Mouse (Mus musculus) midbrain, embryonic 11.5 days (tissue): Measurements from ENCODE around the gene Mnt. TPM values are rescaled to one million over a fixed set of nuclear protein-coding genes. Genes with fewer than 3 reads are reported as not detected.

Source experiments
- ATAC-seq: fragments of 200-750 bp; cut with Nextera tagmentation; 2 replicates; pipeline ENCODE4 v1.8.0; 2017; ENCODE audit warnings: moderate TSS enrichment, moderate library complexity; ENCODE audit not compliant: low FRiP score
- DNase-seq: peaks from one replicate; pipeline ENCODE4 v3.0.0; 2015; ENCODE audit warnings: low spot score; ENCODE audit errors: missing footprints
- H3K27ac ChIP-seq: fragments of 300-500 bp; sonication (generic); 2 replicates; pipeline ENCODE4 v1.5.1; 2014; ENCODE audit warnings: low read depth, low read length
- H3K27me3 ChIP-seq: fragments of 300-500 bp; sonication (generic); 2 replicates; pipeline ENCODE4 v1.6.1; 2014; ENCODE audit warnings: mild to moderate bottlenecking, low read length, moderate library complexity, mixed read lengths; ENCODE audit not compliant: control insufficient read depth, insufficient read depth
- H3K36me3 ChIP-seq: fragments of 300-500 bp; sonication (generic); 2 replicates; pipeline ENCODE4 v1.6.1; 2014; ENCODE audit warnings: mild to moderate bottlenecking, low read length, moderate library complexity, mixed read lengths; ENCODE audit not compliant: control insufficient read depth, insufficient read depth
- H3K4me1 ChIP-seq: fragments of 300-500 bp; sonication (generic); 2 replicates; pipeline ENCODE4 v1.6.1; 2014; ENCODE audit warnings: low read length; ENCODE audit not compliant: control insufficient read depth, insufficient read depth
- H3K4me2 ChIP-seq: fragments of 300-500 bp; sonication (generic); 2 replicates; pipeline ENCODE4 v1.6.1; 2014; ENCODE audit warnings: mild to moderate bottlenecking, moderate library complexity
- H3K4me3 ChIP-seq: fragments of 300-500 bp; sonication (generic); 2 replicates; pipeline ENCODE4 v1.5.1; 2014; ENCODE audit warnings: low read depth, low read length
- H3K9ac ChIP-seq: fragments of 300-500 bp; sonication (generic); 2 replicates; pipeline ENCODE4 v1.6.1; 2014; ENCODE audit warnings: low read length
- H3K9me3 ChIP-seq: fragments of 300-500 bp; sonication (generic); 2 replicates; pipeline ENCODE4 v1.6.1; 2016; ENCODE audit warnings: low read length; ENCODE audit not compliant: control insufficient read depth
- WGBS: fragments of 180-500 bp; shearing (Covaris S2); extraction: QIAGEN DNeasy Blood & Tissue Kit; methylation state at CpG from one replicate; pipeline ENCODE4 v1.1.7; 2014; 5-methylcytosine and 5-hydroxymethylcytosine counted together
- polyA plus RNA-seq: library from polyadenylated mRNA; unstranded; fragments of >200 nt; fragmentation: Nextera tagmentation; extraction: Ambion mirVana; gene quantifications from 2 replicates; pipeline ENCODE4 v1.2.1, GENCODE M21; 2014

The Mnt gene
- polyA plus RNA-seq, 1 experiment from 2014 or later: 4.5 TPM

GRCm38 (mm10) chr11:74863471-74863870, 32.8 kb downstream of the Mnt start:
- Histone ChIP-seq H3K36me3 (no peaks in the 10 kb centered on the region), H3K9me3 (no peaks in the 10 kb centered on the region), H3K4me3 (no peak overlapping the region), H3K9ac (no peak overlapping the region), H3K4me1 (no peaks in the 10 kb centered on the region), H3K27ac (no peak overlapping the region), H3K4me2 (no peak overlapping the region), H3K27me3 (no peaks in the 10 kb centered on the region)
- WGBS: 28% methylated on average over 11 of the region's 11 CpGs
- ATAC-seq (no peak), DNase-seq (peak; percentile 90)

GRCm38 (mm10) chr11:74864421-74864820, 33.7 kb downstream of the Mnt start:
- no peaks in the 10 kb centered on the region for H3K9me3 ChIP-seq
- no peak overlapping the region for H3K4me2 ChIP-seq
- H3K36me3 ChIP-seq: no peaks in the 10 kb centered on the region
- H3K9ac ChIP-seq: no peak overlapping the region
- H3K4me1 ChIP-seq: no peaks in the 10 kb centered on the region
- H3K4me3 ChIP-seq: no peak overlapping the region
- ATAC-seq: no peak
- H3K27me3 ChIP-seq: no peaks in the 10 kb centered on the region
- 90% methylated on average over 9 of the region's 9 CpGs for WGBS
- H3K27ac ChIP-seq: no peak overlapping the region
- DNase-seq: no peak

- H3K9me3 ChIP-seq: no peaks in the 10 kb centered on the region
- no peaks in the 10 kb centered on the region for H3K27me3 ChIP-seq
- no peaks in the 10 kb centered on the region for H3K36me3 ChIP-seq
- DNase-seq (no peak), ATAC-seq (no peak)
- H3K27ac ChIP-seq: no peak overlapping the region
- no peak overlapping the region for H3K4me2 ChIP-seq
- H3K4me3 ChIP-seq: no peak overlapping the region
- no peak overlapping the region for H3K9ac ChIP-seq
- 85% methylated on average over 9 of the region's 9 CpGs for WGBS
- no peaks in the 10 kb centered on the region for H3K4me1 ChIP-seq
Observed at GRCm38 (mm10) chr11:74865252-74865651, 34.5 kb downstream of the Mnt start.

DNA sequence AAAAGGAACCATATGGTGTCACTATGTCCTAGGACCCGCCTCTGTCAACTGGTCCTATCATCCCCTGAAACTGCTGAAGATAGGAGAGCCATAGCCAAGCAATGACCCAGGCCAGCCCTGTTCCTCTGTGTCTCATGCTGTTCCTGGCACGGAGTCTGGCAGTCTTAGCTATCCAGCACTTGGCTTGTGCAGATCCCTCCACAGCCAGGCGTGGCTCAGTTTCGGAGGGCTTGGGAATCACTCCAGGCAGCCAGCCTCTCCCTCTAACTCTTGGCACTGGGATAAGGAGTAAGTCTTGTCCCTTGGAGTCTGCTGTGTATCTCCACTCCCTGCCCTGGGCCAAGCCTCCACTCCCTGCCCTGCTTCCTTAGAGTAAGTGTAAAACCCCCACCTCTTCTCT, 35.9 kb downstream of the Mnt start:
- no peak for DNase-seq

DNA sequence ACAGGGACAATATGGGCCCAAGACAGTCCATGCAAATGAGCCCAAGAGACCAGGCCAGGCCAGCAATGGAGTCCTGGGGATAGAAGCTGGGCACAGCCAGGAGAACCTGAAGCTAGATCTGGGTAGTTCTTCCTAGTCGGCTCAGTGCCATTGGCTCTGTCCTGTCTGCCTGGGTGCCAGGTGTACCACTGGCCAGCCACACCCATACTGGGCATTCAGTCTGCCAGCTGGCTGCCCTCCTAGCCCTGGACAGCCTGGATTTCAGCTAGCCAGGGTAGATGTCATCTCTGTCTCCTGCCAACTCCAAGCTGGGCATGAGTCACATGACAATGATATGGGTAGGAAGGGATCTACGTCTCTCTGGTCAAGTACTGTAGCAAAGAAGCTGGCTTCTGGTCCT, 36.5 kb downstream of the Mnt start:
- Histone ChIP-seq H3K27me3 (no peaks in the 10 kb centered on the region), H3K36me3 (no peaks in the 10 kb centered on the region), H3K9me3 (no peaks in the 10 kb centered on the region), H3K4me1 (no peaks in the 10 kb centered on the region; the same call in 1 of the 2 replicates), H3K4me3 (no peak overlapping the region), H3K4me2 (no peak overlapping the region), H3K27ac (no peak overlapping the region), H3K9ac (no peak overlapping the region)
- ATAC-seq (no peak), DNase-seq (no peak)
- 88% methylated on average over 2 of the region's 2 CpGs for WGBS

More for the DNA sequence above, 35.9 kb downstream of the Mnt start:
- Histone ChIP-seq H3K4me2 (no peak overlapping the region), H3K27me3 (no peaks in the 10 kb centered on the region), H3K4me3 (no peak overlapping the region), H3K27ac (no peak overlapping the region), H3K9ac (no peak overlapping the region), H3K9me3 (no peaks in the 10 kb centered on the region), H3K36me3 (no peaks in the 10 kb centered on the region), H3K4me1 (no peaks in the 10 kb centered on the region; the same call in 1 of the 2 replicates)
- no peak for ATAC-seq
- WGBS: 89% methylated on average over 4 of the region's 4 CpGs

DNA sequence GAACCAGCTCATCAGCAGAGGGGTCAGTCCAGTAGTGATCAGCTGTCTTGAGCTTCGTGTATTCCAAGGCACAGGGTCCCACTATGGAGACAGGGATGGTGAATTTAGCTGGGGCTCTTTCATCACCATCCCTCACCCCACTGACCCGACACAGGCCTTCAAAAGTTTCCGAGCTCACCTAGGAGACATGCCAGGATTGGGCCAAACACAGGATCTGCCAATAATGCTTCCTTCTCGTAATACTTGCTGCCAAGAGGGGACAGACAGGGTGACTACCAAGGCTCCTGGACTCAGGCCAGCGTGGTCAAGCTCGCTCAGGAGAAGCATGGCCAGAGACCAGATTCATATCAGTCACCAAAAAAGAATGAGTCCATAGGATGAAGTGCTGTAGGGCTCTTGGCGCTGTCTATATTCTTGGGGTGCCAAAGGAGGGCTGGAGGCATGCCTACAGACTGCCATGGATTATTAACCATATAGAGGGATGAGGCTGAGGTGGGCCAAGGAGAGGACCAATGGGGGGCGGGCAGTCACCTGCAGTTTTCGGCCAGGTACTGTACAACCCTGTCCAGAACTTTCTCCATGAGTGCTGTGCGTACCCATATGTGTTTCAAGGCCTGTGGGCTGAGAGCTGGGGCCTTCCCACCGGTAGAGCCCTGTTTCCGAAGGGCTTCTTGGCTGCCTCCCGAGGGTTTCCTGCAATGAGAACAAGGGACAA, 37.5 kb downstream of the Mnt start:
- H3K27me3 ChIP-seq: no peaks in the 10 kb centered on the region
- H3K4me3 ChIP-seq: no peak overlapping the region
- no peak overlapping the region for H3K27ac ChIP-seq
- H3K4me1 ChIP-seq: no peaks in the 10 kb centered on the region; the same call in 1 of the 2 replicates
- no peaks in the 10 kb centered on the region for H3K36me3 ChIP-seq
- H3K4me2 ChIP-seq: no peak overlapping the region
- WGBS: 88% methylated on average over 13 of the region's 13 CpGs
- H3K9ac ChIP-seq: no peak overlapping the region
- DNase-seq (no peak), ATAC-seq (no peak)
- H3K9me3 ChIP-seq: no peaks in the 10 kb centered on the region

DNA sequence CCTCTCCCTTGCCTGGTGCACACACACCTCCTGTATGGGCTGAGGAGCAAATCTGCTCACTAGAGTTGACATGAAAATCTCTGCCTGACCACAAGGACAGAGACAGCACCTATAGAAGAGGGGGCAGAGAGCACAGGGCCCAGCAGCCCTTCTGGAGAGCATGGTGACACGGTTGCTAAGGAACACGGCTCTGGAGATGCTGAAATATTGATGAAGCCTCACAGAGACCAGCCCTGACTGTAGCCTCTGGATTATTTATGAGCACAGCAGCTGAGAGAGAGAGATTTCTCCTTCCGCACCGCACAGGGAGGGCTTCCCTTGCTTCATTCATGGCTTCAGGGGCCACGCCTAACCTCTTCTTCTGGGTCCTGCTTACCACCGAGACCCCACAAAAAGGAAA, 38.9 kb downstream of the Mnt start:
- Histone ChIP-seq H3K27me3 (no peaks in the 10 kb centered on the region), H3K4me3 (no peak overlapping the region), H3K4me2 (no peak overlapping the region), H3K27ac (0 out of 2 replicates have a peak overlapping the region, but pooled peaks have one; percentile 10), H3K4me1 (no peaks in the 10 kb centered on the region; the same call in 1 of the 2 replicates), H3K36me3 (no peaks in the 10 kb centered on the region), H3K9ac (no peak overlapping the region), H3K9me3 (no peaks in the 10 kb centered on the region)
- DNase-seq: no peak
- peak; percentile 27; the same call in 1 of the 2 replicates for ATAC-seq
- 83% methylated on average over 6 of the region's 6 CpGs for WGBS

GRCm38 (mm10) chr11:74870544-74870943, 39.8 kb downstream of the Mnt start:
- DNase-seq (no peak), ATAC-seq (no peak)
- 79% methylated on average over 4 of the region's 4 CpGs for WGBS
- no peak overlapping the region for H3K27ac ChIP-seq
- H3K36me3 ChIP-seq: no peaks in the 10 kb centered on the region
- no peak overlapping the region for H3K4me3 ChIP-seq
- no peaks in the 10 kb centered on the region for H3K9me3 ChIP-seq
- H3K4me1 ChIP-seq: no peaks in the 10 kb centered on the region; the same call in 1 of the 2 replicates
- no peak overlapping the region for H3K4me2 ChIP-seq
- no peak overlapping the region for H3K9ac ChIP-seq
- no peaks in the 10 kb centered on the region for H3K27me3 ChIP-seq

GRCm38 (mm10) chr11:74870991-74871622, 40.4 kb downstream of the Mnt start:
- Histone ChIP-seq H3K4me2 (no peak overlapping the region), H3K4me1 (no peaks in the 10 kb centered on the region; the same call in 1 of the 2 replicates), H3K9me3 (no peaks in the 10 kb centered on the region), H3K27ac (no peak overlapping the region), H3K4me3 (no peak overlapping the region), H3K27me3 (no peaks in the 10 kb centered on the region), H3K36me3 (no peaks in the 10 kb centered on the region), H3K9ac (no peak overlapping the region)
- no peak for ATAC-seq
- no peak for DNase-seq
- 39% methylated on average over 12 of the region's 12 CpGs for WGBS
